Mouse (Mus musculus) urinary bladder, postnatal 14 days (tissue): ENCODE data around the gene Esp34.

Source experiments
- DNase-seq: peaks from one replicate; pipeline ENCODE4 v3.0.0; 2021; ENCODE audit warnings: low spot score

The Esp34 gene

GRCm38 (mm10) chr17:38553892-38554291, at the start of gene Esp34:
Gene Esp34 (plus strand): TSS chr17:38554192.
- DNase-seq: no peak

DNA sequence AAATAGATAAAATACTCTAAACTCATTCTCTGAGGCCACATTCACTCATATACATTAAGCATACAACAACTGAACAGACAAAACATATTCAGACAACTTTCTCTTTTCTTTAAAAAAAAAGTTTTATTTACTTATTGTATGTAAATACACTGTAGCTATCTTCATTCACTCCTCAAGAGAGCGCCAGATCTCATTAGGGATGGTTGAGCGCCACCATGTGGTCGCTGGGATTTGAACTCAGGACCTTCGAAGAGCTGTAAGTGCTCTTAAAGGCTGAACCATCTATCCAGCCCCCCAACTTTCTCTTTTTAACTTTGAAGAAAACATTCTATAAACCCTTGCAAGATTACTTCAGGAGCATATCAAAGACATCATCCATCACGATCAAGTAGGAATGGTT, 8.5 kb downstream of the Esp34 start:
- DNase-seq: no peak
